Mouse (Mus musculus): ENCODE measurements around the gene Pamr1.

Pamr1 gene

DNA sequence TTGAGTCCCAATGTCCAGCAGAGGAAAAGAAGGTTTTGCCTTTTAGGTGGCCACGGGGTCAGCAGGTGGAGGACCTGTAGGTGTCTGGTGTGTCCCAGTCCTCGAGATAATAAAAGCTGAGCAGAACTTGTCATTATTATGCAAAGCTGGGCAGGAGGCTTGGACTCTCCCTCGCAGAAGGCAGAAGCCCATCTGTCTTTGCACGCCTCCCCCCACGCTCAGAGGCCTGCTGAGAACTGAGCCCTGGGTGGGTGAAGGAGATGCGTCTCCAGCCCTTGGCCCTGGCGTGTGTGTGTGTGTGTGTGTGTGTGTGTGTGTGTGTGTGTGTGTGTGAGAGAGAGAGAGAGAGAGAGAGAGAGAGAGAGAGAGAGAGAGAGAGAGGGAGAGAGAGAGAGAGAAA is 107.9 kb downstream of the Pamr1 start:
- ChIA-PET POLR2A (interaction anchor here in 1 of 4 experiments (0.6 kb wide), 1 partner anchor 471 kb away, joined by 3 read pairs; the partner anchor contains the start of gene Ldlrad3), CTCF (no interaction called here)

DNA sequence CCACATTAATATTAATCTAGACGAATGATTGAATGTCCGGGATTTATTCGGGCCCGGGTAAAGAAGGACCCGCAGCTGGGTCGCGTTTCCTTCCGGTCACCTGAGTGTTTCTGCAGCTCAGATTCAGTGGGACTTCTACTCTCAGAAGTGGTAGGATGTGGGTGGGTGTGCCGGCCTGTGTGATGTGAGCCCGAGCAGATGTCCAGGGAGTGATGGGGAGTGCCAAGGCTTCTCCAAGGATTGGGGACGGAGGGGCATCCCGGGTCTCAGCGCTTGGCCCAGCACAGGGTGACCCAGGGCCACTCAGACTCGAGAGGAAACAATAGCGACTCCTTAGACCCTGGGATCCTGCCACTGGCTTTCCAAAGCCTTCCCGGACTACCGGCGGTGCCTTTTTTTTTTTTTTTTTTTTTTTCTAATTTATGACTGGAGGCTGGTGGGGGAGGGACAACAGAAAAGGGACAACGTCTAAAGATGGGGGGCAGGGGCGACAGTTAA is 108.4 kb downstream of the Pamr1 start, which contains the start of gene Slc1a2:
Gene Slc1a2, plus strand, starts transcription at position 497 of the 498 bp plus-strand sequence.
- CTCF ChIA-PET: interaction anchor here in 1 of 4 experiments (0.7 kb wide), 1 partner anchor 1003 kb away, joined by 5 read pairs; no protein-coding TSS in a partner anchor
- POLR2A ChIA-PET: interaction anchor here in 1 of 4 experiments (0.6 to 0.7 kb wide), 2 partner anchors 336 to 472 kb away, joined by 3 to 4 read pairs; partner anchors contain the start of gene Ldlrad3

DNA sequence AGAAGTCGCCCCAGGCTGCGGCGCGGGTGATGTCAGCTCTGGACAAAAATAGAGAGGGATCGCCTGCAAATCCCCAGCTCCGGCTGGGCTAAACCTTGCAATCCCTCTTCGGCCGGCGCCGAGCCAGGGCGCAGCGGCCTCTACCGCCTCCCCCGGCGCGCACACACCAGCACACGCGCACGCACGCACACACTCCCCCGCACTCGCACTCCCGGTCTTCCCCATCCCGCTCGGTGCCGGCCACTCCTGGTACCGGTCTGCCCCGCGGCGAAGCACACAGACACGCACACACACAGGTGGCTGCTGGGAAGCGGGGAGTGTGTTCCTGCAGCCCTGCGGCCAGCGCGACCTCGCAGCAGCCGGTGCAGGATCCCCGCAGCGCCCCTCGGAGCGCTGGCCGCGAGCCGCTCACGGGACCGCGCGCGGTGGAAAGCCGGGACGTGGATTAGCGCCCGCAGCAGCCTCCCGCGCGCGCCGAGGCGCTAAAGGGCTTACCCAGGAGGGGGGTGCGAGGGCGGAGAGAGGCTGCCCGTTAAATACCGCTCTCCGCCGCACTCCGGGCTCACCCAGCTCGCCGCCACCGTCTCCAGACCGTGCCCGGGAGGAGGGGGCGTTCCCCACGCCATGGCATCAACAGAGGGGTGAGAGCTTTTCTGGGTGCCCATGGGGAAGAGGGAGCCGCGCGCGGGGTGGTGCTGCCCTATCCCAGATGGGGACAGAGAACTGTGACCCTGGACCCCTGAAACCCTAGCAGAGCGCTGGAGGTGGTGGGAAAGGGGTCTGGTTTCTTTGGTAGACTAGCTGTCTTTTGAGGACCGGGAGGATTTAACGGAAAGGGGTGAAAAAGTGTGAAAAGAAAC is 109.1 kb downstream of the Pamr1 start:
- ChIA-PET POLR2A (interaction anchor here in 2 of 4 experiments (0.6 to 0.7 kb wide), 2 partner anchors 208 to 336 kb away, joined by 3 to 4 read pairs; no protein-coding TSS in a partner anchor), CTCF (interaction anchor here in 2 of 4 experiments (0.6 to 0.7 kb wide), 2 partner anchors 721 to 1003 kb away, joined by 3 to 5 read pairs; no protein-coding TSS in a partner anchor)

- POLR2A ChIA-PET: interaction anchor here in 1 of 4 experiments (0.6 kb wide), 1 partner anchor 208 kb away, joined by 3 read pairs; no protein-coding TSS in a partner anchor
- CTCF ChIA-PET: interaction anchor here in 1 of 4 experiments (0.6 kb wide), 1 partner anchor 722 kb away, joined by 3 read pairs; no protein-coding TSS in a partner anchor
Measured at GRCm38 (mm10) chr2:102659521-102659830, 109.7 kb downstream of the Pamr1 start.

DNA sequence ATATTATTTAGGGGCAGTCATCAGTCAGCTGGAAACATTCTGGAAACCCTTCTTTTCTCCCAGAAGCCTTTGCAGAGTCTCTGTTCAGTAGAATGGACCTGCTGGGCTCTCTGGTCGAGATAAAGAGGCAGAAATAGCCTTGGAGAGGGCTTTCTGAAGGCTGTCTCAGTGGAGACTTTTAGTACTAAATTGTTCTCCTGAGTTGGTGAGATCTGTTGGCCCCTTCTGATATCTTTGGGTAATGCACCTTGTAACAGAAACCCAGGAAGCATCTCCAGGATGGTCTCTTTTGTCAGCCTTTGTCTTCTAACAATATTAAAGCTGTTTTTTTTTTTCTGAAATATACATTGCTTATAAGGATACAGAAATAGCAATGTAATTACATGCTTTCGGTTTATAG is 111.2 kb downstream of the Pamr1 start:
- ChIA-PET POLR2A (interaction anchor here in 1 of 4 experiments (0.7 kb wide), 1 partner anchor 419 kb away, joined by 3 read pairs; no protein-coding TSS in a partner anchor), CTCF (no interaction called here)

DNA sequence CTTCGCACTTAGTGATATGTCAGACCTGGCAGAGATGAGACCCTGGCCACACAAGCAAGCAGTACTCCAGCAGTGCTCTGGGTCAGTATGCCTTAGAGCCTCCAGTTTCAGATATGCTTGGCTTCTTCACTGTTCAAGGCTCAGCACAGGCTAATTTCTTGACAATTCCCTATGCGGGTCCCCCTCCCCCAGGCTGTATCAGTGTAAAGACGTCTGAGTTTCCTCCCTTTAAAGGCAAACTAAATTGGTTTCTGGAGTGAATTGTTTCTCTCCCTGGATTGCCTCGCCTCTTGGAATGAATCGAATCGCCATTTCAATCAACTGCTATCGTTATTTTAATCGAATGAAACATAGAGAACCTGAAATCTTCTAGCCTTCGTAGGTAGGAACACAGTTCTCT is 113.1 kb downstream of the Pamr1 start:
- CTCF ChIA-PET: interaction anchor here in 1 of 4 experiments (0.6 kb wide), 1 partner anchor 141 kb away, joined by 3 read pairs; no protein-coding TSS in a partner anchor
- POLR2A ChIA-PET: interaction anchor here in 1 of 4 experiments (0.6 kb wide), 1 partner anchor 728 kb away, joined by 4 read pairs; no protein-coding TSS in a partner anchor

DNA sequence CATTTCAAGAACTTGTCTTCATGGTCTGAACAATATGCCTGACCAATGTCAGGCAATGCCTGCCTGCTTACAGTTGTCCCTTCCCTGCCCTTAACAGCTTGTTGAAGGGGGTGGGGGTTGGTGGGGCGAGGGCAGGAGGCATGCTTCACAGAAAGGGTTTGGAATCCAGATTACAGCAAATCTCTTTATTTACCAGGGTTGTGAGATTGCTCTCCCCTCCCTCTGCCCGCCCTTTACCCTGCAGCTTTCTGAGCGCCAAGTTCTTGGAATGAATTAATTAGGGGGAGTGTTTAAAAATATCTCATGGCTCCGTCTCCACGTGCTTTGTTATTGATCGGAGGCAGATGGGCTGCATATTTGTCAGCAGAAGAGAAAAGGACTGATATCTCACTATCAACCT is 113.5 kb downstream of the Pamr1 start:
- POLR2A ChIA-PET: no interaction called here
- CTCF ChIA-PET: interaction anchor here in 1 of 4 experiments (0.6 kb wide), 1 partner anchor 141 kb away, joined by 3 read pairs; no protein-coding TSS in a partner anchor

DNA sequence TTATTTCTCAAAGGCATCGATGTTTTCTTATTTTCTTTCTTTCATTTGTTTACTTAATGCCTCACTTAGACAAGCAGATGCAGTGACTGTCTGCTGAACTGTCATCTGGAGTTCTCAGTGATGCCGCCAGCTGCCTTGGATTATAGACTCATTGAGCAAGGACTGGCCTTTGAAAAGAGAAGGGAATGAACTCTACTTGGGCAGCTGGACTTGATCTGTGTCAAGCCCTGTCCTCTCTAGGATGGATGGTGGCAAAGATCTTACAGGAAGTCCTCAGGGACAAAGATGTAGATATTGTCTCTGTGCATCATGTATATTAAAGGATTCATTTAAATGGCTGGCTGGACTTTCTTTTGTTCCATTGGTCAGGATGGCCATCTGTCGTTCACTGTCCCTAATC is 114.1 kb downstream of the Pamr1 start:
- CTCF ChIA-PET: no interaction called here
- POLR2A ChIA-PET: no interaction called here

- ChIA-PET POLR2A (no interaction called here), CTCF (no interaction called here)
Measured at GRCm38 (mm10) chr2:102667981-102668380, 118.2 kb downstream of the Pamr1 start.

GRCm38 (mm10) chr2:102669580-102669979 is 119.8 kb downstream of the Pamr1 start:
- CTCF ChIA-PET: interaction anchor here in 1 of 4 experiments (1.5 kb wide), 1 partner anchor 13 kb away, joined by 3 read pairs; no protein-coding TSS in a partner anchor

DNA sequence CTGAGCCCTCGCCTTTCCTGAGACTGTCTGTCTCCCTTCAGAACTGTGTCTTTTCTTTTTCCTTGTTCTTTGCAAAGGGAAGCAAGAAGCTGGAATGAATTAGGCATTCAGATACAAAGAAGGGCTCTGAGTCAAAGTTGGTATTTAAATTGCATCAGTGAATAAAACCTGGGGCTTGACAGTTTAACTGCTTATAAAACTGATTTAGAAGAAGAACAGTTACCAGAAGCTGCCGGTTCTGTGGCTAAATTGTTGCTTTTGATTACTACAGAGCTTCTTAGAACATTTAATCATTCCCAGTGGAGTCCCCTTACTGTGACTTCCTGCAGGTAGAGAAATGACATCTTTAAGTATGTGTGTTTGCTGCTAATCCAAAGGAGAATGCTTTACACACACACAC is 124.8 kb downstream of the Pamr1 start:
- POLR2A ChIA-PET: no interaction called here
- CTCF ChIA-PET: no interaction called here

More at GRCm38 (mm10) chr2:102669580-102669979, 119.8 kb downstream of the Pamr1 start:
- POLR2A ChIA-PET: no interaction called here

DNA sequence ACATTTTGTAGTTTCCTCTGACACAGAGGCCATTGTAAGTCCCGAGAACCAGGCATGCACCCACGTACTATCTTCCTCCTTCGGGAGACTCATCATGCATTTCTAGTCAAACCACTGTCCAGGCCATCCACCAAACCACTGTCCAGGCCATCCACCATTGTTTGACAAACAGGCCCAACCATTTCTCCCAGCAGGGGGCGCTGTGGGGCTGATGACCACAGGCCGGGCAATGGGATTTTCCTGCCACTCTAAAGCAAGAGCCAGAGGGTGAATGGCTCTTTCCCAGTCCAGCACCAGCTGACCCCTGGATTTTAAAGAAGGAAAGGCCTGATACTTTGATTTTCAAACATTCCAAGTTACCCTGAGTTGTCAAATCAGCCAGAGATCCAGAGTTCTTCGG is 125.5 kb downstream of the Pamr1 start:
- POLR2A ChIA-PET: no interaction called here
- CTCF ChIA-PET: no interaction called here

DNA sequence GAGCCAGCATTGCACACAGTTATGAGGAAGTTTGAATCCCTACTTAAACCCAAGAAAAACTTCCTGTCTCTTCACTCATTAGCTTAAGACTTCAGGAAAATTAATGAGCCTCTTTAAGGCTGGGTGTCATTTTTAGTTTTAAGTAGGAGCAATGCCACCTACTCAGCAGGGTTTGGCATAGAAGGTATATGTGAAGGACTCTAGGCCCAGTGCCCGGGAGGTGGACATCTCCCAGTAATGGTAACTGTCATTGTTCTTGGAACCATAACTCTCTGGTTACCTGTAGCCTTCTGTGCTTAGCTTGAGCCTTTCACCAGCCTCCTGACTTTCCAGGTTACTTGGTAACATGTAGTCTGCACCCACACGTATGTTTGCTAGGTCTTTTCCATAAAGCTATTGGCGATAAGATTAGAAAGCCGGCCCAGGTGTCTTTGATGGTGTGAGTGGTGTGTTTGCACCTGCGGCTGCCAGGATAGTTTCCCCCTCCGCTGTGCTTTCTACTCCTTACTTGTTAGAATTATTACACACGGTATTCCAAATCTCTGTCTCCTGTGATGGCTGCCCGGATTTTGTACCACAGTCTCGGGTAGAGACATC is 127.0 kb downstream of the Pamr1 start:
- ChIA-PET POLR2A (interaction anchor here in 1 of 4 experiments (0.7 kb wide), 1 partner anchor 491 kb away, joined by 3 read pairs; no protein-coding TSS in a partner anchor), CTCF (interaction anchor here in 1 of 4 experiments (0.6 kb wide), 2 partner anchors 11 to 906 kb away, joined by 3 read pairs; no protein-coding TSS in a partner anchor)

- ChIA-PET CTCF (no interaction called here), POLR2A (no interaction called here)
Measured at GRCm38 (mm10) chr2:102677400-102677799, 127.6 kb downstream of the Pamr1 start.

- ChIA-PET POLR2A (no interaction called here), CTCF (no interaction called here)
Measured at GRCm38 (mm10) chr2:102681351-102681750, 131.5 kb downstream of the Pamr1 start.

DNA sequence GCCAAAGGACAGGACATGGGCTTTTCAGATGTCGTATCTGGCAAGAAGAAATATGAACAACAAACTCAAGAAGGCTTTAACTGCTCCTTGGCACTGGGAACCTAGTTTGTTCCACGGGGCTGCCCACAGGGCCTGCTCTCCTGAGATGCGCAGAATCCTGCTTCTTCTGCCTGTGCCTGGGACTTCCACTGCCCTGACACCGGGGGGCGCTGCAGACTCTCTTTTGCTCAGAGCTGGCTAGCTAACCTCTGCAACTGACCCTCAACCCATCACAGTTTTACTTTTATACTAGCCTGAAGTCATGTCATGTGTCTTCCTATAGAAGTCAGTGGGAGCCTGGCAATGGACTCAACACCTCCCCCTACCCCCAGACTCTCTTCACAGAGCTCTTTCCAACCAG is 132.4 kb downstream of the Pamr1 start:
- ChIA-PET POLR2A (no interaction called here), CTCF (interaction anchor here in 3 of 4 experiments (0.5 to 1.3 kb wide), 4 partner anchors 12 to 657 kb away, joined by 3 read pairs; no protein-coding TSS in a partner anchor)

DNA sequence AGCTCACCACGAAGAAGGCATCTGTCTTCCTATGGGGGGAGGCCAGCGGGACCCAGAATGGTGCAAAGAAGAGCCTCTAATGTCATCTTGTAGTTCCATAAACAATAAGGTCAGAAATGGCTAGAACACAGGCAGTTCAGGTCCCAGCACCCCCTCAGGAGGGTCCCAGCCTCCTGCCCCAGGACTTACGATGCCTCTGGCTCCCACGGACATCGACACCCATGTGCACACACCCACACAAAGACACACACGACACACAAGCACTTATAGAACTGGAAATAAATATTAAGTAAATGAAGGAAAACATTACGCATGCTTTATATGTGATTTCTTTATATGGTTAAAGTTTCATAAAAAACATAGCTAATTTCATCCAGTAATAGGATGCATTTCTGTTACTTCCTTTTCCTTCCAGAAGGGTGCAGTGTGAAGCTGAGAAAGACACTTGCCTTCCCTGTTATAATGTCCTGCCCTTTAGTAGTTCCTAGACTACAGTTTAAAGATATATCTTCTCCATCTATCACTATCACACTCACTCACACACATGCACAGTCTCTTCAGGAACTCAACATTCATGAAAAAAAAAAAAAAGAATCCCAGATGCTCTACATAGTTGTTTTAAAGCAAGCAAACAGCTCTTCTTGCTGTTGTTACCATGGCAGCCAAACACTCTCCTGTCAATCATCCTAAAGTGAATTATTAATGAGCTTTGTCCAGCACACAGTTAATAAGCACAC is 135.7 kb downstream of the Pamr1 start:
- ChIA-PET POLR2A (interaction anchor here in 2 of 4 experiments (0.5 to 0.7 kb wide), 2 partner anchors 41 to 56 kb away, joined by 3 read pairs; no protein-coding TSS in a partner anchor), CTCF (interaction anchor here in 3 of 4 experiments (0.6 to 1.6 kb wide), 12 partner anchors 13 to 881 kb away, joined by 3 to 7 read pairs (median 3); no protein-coding TSS in a partner anchor)

DNA sequence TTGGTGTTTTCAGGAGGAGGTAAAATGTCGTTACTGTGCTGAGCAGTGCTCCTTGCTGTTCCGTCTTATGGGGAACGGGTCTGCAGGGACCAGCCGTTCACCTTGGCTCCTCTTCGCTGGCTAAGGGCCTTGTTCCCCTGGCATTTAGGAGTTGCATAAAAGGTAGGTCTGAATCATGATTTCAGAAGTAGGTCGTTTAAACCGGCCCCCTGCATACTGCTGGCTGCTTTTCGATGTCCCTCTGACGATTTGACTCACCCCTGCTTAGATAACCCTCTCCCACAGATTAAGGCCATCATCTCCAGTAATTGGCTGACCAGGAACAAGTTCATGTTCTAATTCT is 136.3 kb downstream of the Pamr1 start:
- CTCF ChIA-PET: interaction anchor here in 3 of 4 experiments (0.6 to 1.6 kb wide), 9 partner anchors 325 to 881 kb away, joined by 3 to 7 read pairs (median 3); no protein-coding TSS in a partner anchor
- POLR2A ChIA-PET: interaction anchor here in 2 of 4 experiments (0.5 to 0.7 kb wide), 2 partner anchors 42 to 56 kb away, joined by 3 read pairs; no protein-coding TSS in a partner anchor
